Mouse (Mus musculus): Measurements from ENCODE around the gene Cebpz. TPM values are rescaled to one million over a fixed set of nuclear protein-coding genes. Genes with fewer than 3 reads are reported as not detected.

The Cebpz gene
- 0.34 and 1.0 TPM in 2 replicates for polyA plus RNA-seq (2012; rRNA removed)

DNA sequence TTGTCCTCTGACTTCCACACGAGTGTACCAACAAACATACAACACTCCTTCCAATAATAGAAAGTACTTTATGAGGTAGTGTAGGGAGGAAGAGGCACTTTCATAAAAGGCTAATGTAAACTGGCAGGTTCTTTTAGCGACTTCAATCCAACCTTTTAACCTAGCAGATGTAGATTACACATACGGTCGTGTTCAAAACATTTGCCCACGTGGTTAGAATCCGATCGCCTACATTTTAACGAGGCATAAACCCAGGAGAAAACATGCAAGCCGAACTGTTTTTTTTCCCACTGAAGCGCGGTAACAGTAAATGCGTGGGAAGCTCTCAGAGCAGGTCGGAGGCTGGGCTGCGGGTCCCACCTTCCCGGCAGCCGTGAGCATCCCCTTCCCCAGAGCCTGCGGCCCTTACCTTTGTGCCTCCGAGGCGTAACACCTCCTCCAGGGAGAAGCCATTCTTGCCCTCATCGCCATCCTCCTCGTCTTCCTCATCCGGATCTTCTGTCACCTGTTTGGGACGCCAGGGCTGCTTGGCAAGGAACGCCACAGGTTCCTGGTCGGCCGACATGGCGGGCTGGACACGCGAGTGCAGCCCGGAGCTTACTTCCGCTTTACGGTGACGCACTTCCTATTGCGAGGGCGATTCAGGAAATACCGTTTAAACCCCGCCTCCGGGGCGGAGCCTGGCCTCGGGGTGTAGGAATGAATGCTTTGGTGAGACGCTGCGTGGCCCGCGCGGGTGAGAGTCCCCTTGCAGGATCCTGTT is at the start of gene Cebpz, which contains the start of gene Ndufaf7:
Gene Cebpz, minus strand, starts transcription at position 601 of the 763 bp plus-strand sequence.
Gene Ndufaf7, plus strand, starts transcription at position 671 of the 763 bp plus-strand sequence.
- Histone ChIP-seq H3K27me3 (ENCODE audit: control insufficient read depth, insufficient read depth, low read length) (no peaks in the 10 kb centered on the region), H3K27ac (ENCODE audit: insufficient read depth, low read depth, low read length) (no peak within 1 kb of the TSS), H3K4me3 (ENCODE audit: low read depth, low read length) (peak within 1 kb of the TSS; percentile 64), H3K36me3 (ENCODE audit: control insufficient read depth, insufficient read depth, low read length) (peaks cover 20% of the 10 kb centered on the region), H3K4me1 (ENCODE audit: control insufficient read depth, insufficient read depth, insufficient read length, low read length) (0 out of 2 replicates have a peak, but pooled peaks cover 2% of the 10 kb centered on the region)
- peak; percentile 28; the same call in 1 of the 2 replicates for TF ChIP-seq POLR2A (IDR thresholded peaks at IDR 0.05; ENCODE audit: low read depth, low read length)
- TF ChIP-seq CTCF (IDR thresholded peaks at IDR 0.05; ENCODE audit: extremely low read depth, insufficient read length, insufficient replicate concordance, low read depth, low read length) = no peak
- under 1% methylated on average over 45 of the region's 45 CpGs for WGBS

- Histone ChIP-seq H3K27me3 (ENCODE audit: control insufficient read depth, insufficient read depth, low read length) (no peaks in the 10 kb centered on the region), H3K36me3 (ENCODE audit: control insufficient read depth, insufficient read depth, low read length) (peaks cover 3% of the 10 kb centered on the region; the same call in 1 of the 2 replicates), H3K4me1 (ENCODE audit: control insufficient read depth, insufficient read depth, insufficient read length, low read length) (no peaks in the 10 kb centered on the region), H3K4me3 (ENCODE audit: low read depth, low read length) (no peak overlapping the region), H3K27ac (ENCODE audit: insufficient read depth, low read depth, low read length) (no peak overlapping the region)
- WGBS = 86% methylated on average over 3 of the region's 3 CpGs
- TF ChIP-seq CTCF (IDR thresholded peaks at IDR 0.05; ENCODE audit: extremely low read depth, insufficient read length, insufficient replicate concordance, low read depth, low read length) = no peak
Measured at GRCm38 (mm10) chr17:78983736-78984135, 46.9 kb upstream of the Cebpz start.

- Histone ChIP-seq H3K27ac (ENCODE audit: insufficient read depth, low read depth, low read length) (no peak overlapping the region), H3K4me1 (ENCODE audit: control insufficient read depth, insufficient read depth, insufficient read length, low read length) (no peaks in the 10 kb centered on the region), H3K27me3 (ENCODE audit: control insufficient read depth, insufficient read depth, low read length) (no peaks in the 10 kb centered on the region), H3K36me3 (ENCODE audit: control insufficient read depth, insufficient read depth, low read length) (peaks cover 3% of the 10 kb centered on the region; the same call in 1 of the 2 replicates), H3K4me3 (ENCODE audit: low read depth, low read length) (no peak overlapping the region)
- no peak for TF ChIP-seq POLR2A (IDR thresholded peaks at IDR 0.05; ENCODE audit: low read depth, low read length)
- TF ChIP-seq CTCF (IDR thresholded peaks at IDR 0.05; ENCODE audit: extremely low read depth, insufficient read length, insufficient replicate concordance, low read depth, low read length) = no peak
- WGBS = 94% methylated on average over 8 of the region's 8 CpGs
Measured at GRCm38 (mm10) chr17:78983166-78983565, 46.3 kb upstream of the Cebpz start.

- Histone ChIP-seq H3K4me1 (ENCODE audit: control insufficient read depth, insufficient read depth, insufficient read length, low read length) (no peaks in the 10 kb centered on the region), H3K27ac (ENCODE audit: insufficient read depth, low read depth, low read length) (no peak overlapping the region), H3K4me3 (ENCODE audit: low read depth, low read length) (no peak overlapping the region), H3K27me3 (ENCODE audit: control insufficient read depth, insufficient read depth, low read length) (no peaks in the 10 kb centered on the region), H3K36me3 (ENCODE audit: control insufficient read depth, insufficient read depth, low read length) (peaks cover 3% of the 10 kb centered on the region; the same call in 1 of the 2 replicates)
- no peak for TF ChIP-seq POLR2A (IDR thresholded peaks at IDR 0.05; ENCODE audit: low read depth, low read length)
- no peak for TF ChIP-seq CTCF (IDR thresholded peaks at IDR 0.05; ENCODE audit: extremely low read depth, insufficient read length, insufficient replicate concordance, low read depth, low read length)
- 87% methylated on average over 3 of the region's 3 CpGs for WGBS
Measured at GRCm38 (mm10) chr17:78968500-78968899, 31.6 kb upstream of the Cebpz start.

DNA sequence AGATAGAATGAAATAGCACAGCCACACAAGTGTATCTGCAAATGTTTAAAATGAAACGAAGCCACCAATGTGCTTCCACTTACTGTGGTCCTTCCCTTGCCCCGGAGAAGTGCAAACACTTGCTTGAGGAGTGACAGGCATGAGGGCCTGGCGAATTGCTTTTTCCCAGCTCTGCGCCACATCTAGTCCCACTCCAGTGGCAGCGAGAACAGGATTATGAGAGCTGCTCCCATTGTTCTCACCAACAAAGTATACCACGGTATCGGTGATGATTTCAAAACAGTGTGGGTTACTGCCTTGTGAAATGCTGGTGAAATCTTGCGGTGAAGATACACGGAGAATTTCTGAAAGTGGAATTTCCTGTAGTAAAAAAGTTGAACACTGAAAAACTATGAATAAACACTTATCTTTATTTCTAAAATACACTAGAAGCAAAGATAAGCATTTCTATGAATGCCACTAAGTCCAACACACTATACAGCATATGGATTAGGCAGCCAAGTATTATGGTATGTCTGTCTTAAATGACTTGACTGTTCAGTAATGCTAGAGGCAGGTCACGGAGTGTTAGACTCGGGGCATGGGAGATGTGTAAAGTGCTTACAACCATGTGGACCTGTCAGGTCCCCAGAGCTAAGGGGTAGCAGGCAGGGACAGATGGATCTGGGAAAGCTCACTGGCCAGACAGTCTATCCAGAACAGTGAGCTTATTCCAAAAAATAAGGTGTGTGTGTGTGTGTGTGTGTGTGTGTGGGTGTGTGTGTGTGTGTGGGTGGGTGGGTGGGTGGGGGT is 29.4 kb upstream of the Cebpz start:
- H3K27ac ChIP-seq (ENCODE audit: insufficient read depth, low read depth, low read length) = no peak overlapping the region
- no peaks in the 10 kb centered on the region for H3K27me3 ChIP-seq (ENCODE audit: control insufficient read depth, insufficient read depth, low read length)
- 87% methylated on average over 11 of the region's 11 CpGs for WGBS
- no peak overlapping the region for H3K4me3 ChIP-seq (ENCODE audit: low read depth, low read length)
- H3K36me3 ChIP-seq (ENCODE audit: control insufficient read depth, insufficient read depth, low read length) = peaks cover 5% of the 10 kb centered on the region; the same call in 1 of the 2 replicates
- TF ChIP-seq POLR2A (IDR thresholded peaks at IDR 0.05; ENCODE audit: low read depth, low read length) = no peak
- no peak for TF ChIP-seq CTCF (IDR thresholded peaks at IDR 0.05; ENCODE audit: extremely low read depth, insufficient read length, insufficient replicate concordance, low read depth, low read length)
- H3K4me1 ChIP-seq (ENCODE audit: control insufficient read depth, insufficient read depth, insufficient read length, low read length) = no peaks in the 10 kb centered on the region

GRCm38 (mm10) chr17:78964387-78964786 is 27.5 kb upstream of the Cebpz start:
- H3K27me3 ChIP-seq (ENCODE audit: control insufficient read depth, insufficient read depth, low read length) = no peaks in the 10 kb centered on the region
- no peak overlapping the region for H3K27ac ChIP-seq (ENCODE audit: insufficient read depth, low read depth, low read length)
- no peak for TF ChIP-seq CTCF (IDR thresholded peaks at IDR 0.05; ENCODE audit: extremely low read depth, insufficient read length, insufficient replicate concordance, low read depth, low read length)
- no peak for TF ChIP-seq POLR2A (IDR thresholded peaks at IDR 0.05; ENCODE audit: low read depth, low read length)
- WGBS = 90% methylated on average over 1 of the region's 1 CpGs
- H3K4me1 ChIP-seq (ENCODE audit: control insufficient read depth, insufficient read depth, insufficient read length, low read length) = no peaks in the 10 kb centered on the region
- H3K4me3 ChIP-seq (ENCODE audit: low read depth, low read length) = no peak overlapping the region
- peaks cover 5% of the 10 kb centered on the region; the same call in 1 of the 2 replicates for H3K36me3 ChIP-seq (ENCODE audit: control insufficient read depth, insufficient read depth, low read length)

GRCm38 (mm10) chr17:78959473-78959872 is 22.6 kb upstream of the Cebpz start:
- 66% methylated on average over 6 of the region's 6 CpGs for WGBS
- Histone ChIP-seq H3K4me1 (ENCODE audit: control insufficient read depth, insufficient read depth, insufficient read length, low read length) (no peaks in the 10 kb centered on the region), H3K36me3 (ENCODE audit: control insufficient read depth, insufficient read depth, low read length) (peaks cover 10% of the 10 kb centered on the region), H3K27ac (ENCODE audit: insufficient read depth, low read depth, low read length) (no peak overlapping the region), H3K27me3 (ENCODE audit: control insufficient read depth, insufficient read depth, low read length) (no peaks in the 10 kb centered on the region), H3K4me3 (ENCODE audit: low read depth, low read length) (no peak overlapping the region)
- TF ChIP-seq POLR2A (IDR thresholded peaks at IDR 0.05; ENCODE audit: low read depth, low read length) = no peak
- TF ChIP-seq CTCF (IDR thresholded peaks at IDR 0.05; ENCODE audit: extremely low read depth, insufficient read length, insufficient replicate concordance, low read depth, low read length) = no peak
